Mouse (Mus musculus): ENCODE results near the gene Slc25a20.
"Not testable (repeated sequence)": the region's sequence is repeated elsewhere in the genome, so short reads cannot be mapped to it uniquely, and the experiment has no call there.

Slc25a20 gene

GRCm38 (mm10) chr9:108661677-108662612, at the start of gene Slc25a20:
Gene Slc25a20, plus strand, starts transcription at chr9:108662088.
- peak; percentile 75 to 83 for DNase-seq

GRCm38 (mm10) chr9:108617301-108617700, 44.6 kb upstream of the Slc25a20 start:
- no peak for DNase-seq

- DNase-seq: no peak
Observed at GRCm38 (mm10) chr9:108626498-108626897, 35.4 kb upstream of the Slc25a20 start.

GRCm38 (mm10) chr9:108628141-108628540, 33.7 kb upstream of the Slc25a20 start:
- no peak for DNase-seq

DNA sequence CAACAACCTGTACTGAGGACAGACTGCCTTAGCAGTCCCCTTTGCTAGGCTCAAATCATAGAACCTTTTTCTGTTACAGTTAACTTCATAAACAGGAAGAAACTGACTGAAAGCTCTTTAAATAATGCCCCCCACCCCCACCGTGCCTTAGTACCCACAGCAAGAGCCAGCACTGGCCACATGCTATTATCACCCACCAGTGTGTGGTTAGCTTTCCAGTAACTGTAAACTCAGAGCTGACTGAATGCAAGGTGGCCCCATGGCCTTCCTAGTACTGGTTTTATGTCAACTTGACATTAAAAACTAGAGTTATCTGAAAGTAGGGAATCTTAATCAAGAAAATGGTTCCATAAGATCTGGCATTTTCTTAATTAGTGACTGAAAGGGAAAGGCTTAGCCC, 31.2 kb upstream of the Slc25a20 start:
- no peak for DNase-seq

DNA sequence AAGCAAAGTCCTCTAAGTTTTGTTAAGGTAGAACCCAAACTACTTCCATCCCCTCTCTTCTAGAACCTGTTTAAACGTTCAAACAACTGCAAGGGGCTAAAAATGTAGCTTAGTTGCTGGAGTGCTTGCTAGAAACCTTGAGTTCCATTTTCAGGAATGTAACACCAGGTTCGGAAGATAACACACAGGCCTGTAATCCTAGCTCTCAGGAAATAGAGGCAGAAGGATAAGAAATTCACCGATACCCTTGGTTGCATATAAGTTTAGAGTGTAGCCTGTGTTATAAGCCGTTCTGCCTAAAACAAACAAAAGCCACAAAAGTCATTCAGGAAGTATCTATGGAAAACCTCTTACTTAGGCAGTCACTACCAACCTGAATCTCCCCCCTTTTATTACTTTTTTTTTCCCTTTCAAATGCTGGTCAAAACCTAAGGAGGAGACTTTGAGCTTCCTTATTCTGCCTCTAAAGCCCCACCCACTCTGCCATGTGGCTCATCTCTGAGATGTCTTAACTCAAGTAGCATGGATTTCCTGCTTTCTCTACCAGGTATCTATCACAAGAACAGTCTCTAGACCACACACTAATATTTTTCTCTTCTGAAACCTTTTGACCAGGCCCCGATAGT, 30.1 kb upstream of the Slc25a20 start:
- DNase-seq: no peak

DNA sequence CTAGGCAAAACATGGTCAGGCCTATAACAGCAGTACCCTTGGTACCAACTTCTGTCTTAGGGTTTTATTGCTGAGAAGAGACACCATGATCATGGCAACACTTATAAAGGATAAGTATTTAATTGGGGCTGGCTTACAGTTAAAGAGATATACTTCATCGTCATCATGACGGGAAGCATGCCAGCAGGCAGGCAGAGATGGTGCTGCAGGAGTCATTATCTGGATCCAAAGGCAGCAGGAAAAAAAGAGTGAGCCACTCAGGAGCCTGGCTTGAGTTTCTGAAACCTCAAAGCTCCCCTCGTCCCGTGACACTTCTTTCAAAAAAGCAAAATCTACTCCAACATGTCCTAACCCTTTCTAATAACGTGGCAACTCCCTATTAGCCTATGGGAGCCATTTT, 29.5 kb upstream of the Slc25a20 start:
- DNase-seq: no peak

DNA sequence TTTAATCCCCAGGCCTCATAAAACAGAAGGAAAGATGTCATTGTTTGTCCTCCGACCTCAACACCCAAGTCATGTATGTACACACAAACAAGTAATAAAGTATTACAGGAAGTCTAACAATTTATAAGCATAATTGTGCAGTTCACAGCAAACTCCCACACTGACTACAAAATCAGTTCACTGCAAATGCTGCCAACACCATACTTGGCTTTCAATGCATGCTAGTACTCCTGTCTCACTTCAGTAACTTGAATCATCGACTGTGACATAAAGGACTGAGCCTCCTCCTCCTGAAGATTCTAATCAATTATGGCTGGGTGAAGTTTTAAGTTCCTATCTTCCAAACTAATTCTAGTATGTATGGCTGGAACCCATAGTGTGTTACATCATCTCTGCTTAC, 28.0 kb upstream of the Slc25a20 start:
- no peak for DNase-seq

DNA sequence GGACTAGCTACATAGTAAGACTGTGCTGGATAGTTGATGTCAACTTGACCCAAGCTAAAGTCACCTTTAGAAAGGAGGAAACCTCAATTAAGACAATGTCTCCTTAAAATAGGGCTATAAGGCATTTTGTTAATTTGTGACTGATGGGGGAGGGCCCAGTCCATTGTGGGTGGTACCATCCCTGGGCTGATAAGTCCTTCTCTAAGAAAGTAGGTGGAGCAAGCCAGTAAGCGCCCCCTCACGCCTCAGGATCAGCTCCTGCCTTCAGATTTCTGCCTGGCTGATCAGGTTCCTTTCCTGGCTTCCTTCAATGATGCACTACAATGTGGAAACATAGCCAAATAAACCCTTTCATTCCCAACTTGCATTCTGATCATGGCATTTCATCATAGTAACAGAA, 26.5 kb upstream of the Slc25a20 start:
- DNase-seq: no peak

- no peak for DNase-seq
Observed at GRCm38 (mm10) chr9:108639825-108640224, 22.1 kb upstream of the Slc25a20 start.

- no peak for DNase-seq
Observed at GRCm38 (mm10) chr9:108648166-108648565, 13.7 kb upstream of the Slc25a20 start.

DNA sequence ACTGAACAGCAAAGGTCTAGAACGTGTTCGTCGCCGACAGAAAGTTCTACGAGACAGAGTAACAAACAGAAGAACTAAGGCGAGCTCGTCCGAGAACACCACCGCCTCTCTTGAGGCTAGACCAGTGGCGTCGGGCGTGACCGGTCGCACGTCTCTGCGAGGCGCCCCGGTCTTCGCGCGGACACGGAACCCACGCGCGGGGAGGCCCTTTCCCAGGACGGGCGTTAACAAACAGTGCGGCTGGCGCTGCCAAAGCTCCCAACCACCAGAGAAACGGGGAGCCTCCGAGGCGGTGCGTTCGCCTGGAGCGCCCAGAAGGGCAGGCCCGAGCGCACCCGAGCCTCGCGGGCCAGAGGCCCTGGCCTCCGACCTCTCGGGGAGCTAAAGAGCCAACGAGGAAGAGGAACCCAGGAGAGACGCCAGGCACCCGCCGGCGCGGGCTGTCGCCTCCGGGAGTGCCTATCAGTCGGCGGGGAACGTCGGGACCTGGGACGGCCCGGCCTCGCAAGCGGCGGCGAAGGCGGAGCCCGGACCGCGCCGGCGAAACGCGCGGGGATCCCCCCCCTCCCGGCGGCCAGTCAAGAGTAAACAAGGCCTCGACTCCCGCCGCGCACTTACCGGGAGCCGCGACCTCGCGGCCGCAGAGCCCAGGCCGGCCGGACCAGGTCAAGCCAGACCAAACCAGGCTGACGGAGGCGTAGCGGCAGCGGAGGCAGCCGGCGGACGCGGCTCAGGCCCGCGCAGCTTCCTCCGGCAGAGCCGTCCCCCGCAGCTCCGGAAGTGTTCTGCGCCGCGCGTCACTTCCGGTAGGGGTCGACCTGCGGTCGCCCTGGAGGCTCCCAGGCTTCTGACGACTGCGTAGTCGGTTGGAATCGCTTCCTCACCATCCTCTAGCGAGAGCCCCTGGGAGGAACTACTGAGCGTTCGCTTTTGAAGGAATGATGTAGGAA, 13.0 kb upstream of the Slc25a20 start, which contains the start of gene Arih2:
TSS of gene Arih2 (minus strand) at position 776 of the 950 bp plus-strand sequence.
- peak; percentile 93 to 95 for DNase-seq

DNA sequence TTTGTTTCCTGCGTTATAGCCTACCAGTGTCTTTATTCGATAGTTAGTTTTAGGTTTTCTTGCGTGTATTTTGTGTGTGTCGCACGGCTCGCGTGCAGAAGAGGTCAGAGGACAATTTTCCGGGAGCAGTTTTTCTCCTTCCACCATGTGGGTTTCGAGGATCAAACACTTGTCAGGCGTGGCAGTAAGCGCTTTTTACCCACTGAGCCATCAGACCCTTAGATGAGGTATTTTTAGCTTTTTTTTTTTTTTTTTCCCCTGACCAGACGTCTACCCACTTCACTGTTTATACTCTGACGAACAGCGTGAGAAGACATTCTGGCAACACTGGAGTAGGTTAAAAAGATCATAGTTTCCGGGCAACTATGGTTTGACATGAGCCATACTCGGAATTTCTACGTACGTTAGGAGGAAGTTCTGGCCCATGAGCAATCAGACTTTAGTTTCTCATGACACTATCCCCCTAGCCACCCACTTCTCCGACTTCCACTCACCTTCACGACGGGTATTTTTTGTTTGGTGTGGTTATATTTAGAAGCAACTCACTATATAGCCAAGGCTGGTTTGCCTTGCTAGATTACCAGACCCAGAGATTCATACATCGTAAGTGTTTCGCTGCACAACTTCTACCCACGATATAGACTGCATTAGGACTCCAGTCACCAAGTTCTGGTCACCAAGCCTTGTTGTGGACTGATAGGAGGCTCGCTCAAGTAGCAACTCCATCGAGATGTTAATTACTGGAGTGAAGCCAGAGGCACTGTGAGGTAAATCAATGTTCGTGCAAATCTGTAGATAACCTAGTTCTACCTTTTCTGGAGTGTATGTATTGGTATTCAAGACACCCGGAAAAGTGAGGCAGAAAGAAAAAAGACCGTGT, 12.1 kb upstream of the Slc25a20 start:
- peak in 1 of 2 experiments; percentile 18 for DNase-seq

DNA sequence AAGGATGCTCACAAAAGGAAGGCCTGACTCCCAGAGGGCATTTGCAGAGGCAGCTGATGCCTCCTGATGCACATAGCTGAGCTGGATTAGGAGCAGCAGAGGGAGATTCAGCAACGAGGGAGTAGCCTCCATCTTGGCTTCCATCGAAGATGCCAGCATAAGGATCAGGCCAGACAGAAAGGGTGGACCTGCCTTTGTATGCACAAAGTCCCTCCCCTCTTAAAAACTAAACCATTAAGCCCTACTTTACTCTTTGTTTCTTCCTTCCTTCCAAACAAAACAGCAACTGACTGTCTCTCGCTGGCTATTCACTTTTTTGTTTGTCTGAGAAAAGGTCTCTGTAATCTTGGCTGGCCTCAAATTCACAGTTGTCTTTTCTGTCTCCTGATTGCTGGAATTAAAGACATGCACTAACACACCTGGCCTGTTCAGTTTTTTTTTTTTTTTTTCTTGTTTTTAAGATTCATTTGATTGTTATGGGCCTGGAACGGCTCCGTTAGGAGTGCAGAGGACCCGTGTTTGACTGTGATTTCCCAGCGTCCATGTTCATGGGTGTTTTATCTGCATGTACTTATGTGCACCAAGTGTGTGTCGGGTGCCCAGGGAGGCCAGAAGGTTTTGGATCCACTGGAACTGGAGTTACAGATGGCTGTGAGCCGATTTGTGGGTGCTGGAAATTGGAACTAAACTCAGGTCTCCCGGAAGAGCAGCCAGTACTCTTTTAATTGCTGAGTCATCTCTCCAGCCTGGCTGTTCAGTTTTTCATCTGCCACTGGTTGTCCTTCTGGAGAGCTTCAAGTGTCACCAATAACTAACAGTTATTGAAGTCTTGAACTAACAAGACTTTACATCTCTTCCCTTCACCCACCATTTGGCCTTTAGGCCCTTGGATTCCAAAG, 7.1 kb upstream of the Slc25a20 start:
- DNase-seq: no peak

GRCm38 (mm10) chr9:108655865-108656264, 6.0 kb upstream of the Slc25a20 start:
- not testable (repeated sequence) for DNase-seq

- no peak for DNase-seq
Observed at GRCm38 (mm10) chr9:108662660-108663059, 772 bp downstream of the Slc25a20 start.

- DNase-seq: no peak
Observed at GRCm38 (mm10) chr9:108669875-108670274, 8.0 kb downstream of the Slc25a20 start.

DNA sequence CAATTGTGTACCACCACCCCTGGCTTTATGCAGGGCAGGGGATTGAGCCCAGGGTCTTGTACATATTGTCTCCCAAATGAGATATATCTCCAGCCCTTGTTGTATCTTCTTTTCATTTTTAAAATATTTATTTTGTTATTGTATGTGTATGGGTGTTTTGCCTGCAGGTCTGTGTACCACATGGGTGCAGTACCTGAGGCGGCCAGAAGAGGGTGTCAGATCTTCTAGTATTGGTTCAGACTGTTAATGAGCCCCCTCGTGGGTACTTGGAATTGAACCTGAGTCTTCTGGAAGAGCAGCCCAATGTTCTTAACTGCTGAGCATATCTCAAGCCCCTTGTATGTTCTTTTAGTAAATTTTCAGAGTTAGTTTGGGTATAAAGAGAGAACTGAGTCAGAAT, 11.3 kb downstream of the Slc25a20 start:
- no peak for DNase-seq

DNA sequence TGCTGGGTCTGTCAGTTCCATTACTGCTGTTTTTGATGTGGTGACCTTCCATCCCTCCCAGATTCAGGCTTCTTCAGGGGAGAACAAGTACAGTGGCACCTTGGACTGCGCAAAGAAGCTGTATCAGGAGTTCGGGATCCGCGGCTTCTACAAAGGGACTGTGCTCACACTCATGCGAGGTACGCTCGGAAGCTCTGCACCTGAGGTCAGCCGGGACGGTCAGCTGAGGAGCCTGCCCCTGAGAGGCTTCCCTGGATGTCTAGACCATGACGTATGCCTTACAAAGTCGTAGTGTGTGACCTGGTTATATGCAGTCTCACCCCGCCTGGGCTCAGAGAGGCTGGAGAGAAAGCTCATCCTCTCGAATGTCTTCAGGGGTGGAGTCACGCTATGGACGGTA, 18.1 kb downstream of the Slc25a20 start:
- no peak for DNase-seq

DNA sequence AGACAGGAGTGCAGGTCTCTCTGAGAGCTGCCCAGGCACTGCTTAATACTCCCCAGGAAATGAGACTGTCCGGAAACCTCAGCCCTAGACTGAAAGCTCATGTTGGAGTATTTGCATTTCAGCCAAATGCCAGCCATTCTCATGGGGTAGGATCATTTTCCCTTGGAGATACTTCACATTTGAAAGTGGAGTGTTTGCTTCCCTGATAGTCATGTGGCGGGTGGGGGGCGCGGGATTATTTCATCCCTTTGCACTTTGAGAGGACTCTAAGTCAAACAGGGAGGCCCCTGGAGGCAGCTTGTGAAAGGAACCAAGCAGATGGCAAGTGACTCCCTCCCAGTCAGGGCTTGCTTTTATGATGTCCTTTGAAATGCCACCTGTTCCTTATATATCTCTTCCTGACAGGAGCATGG, 24.6 kb downstream of the Slc25a20 start:
- peak in 1 of 2 experiments; percentile 14 for DNase-seq

DNA sequence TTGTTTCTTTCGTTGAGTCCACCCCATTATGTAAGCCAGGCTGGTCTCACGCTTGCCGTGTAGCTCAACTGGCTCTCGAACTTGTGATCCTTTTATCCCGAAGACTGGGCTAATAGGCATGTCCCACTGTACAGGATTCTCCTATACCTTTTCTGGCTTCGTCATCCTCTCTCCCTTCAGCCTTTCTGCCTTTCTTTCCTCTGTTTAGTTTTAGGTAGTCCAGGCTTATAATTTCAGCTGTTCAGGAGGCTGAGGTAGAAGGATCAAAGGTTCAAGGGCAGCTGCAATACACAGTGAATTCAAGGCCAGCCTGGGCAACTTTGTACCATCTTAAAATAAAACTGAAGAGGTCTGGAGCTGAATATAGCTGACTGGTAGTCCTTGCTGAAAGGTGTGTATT, 25.3 kb downstream of the Slc25a20 start:
- DNase-seq: no peak

Data from cerebellum, adult 18-20 months (tissue).